Mouse (Mus musculus) ovary, adult 10 weeks (tissue): ENCODE results near the gene Pnpla5. TPM values are rescaled to one million over a fixed set of nuclear protein-coding genes. Genes with fewer than 3 reads are reported as not detected.

Experiments used
- polyA plus RNA-seq: library from polyadenylated mRNA; stranded (reverse); fragments of 350-450 nt; fragmentation: Illumina TruSeq; extraction: RNeasy Lipid Tissue Mini Kit (QIAGEN cat#74804); gene quantifications from one replicate; pipeline ENCODE4 v1.2.3, GENCODE M21; 2014

Gene Pnpla5
- not detected for polyA plus RNA-seq

GRCm38 (mm10) chr15:84123075-84123474, at the start of gene Pnpla5:
TSS of gene Pnpla5 (minus strand) at chr15:84123175.

GRCm38 (mm10) chr15:84167600-84167999, 44.6 kb upstream of the Pnpla5 start, which contains the start of gene Pnpla3:
TSS of gene Pnpla3 (plus strand) at chr15:84167837.

GRCm38 (mm10) chr15:84105105-84105923, 17.7 kb downstream of the Pnpla5 start, which contains the start of gene Sult4a1:
TSS of gene Sult4a1 (minus strand) at chr15:84105754.

GRCm38 (mm10) chr15:84065140-84065539, 57.8 kb downstream of the Pnpla5 start, which contains the start of gene Efcab6:
TSS of gene Efcab6 (minus strand) at chr15:84065379.

Other genes starting within 250 kb of the Pnpla5 start
- gene Efcab6, start 57.8 kb downstream of the Pnpla5 start, polyA plus RNA-seq: 0.46 TPM
- 0.37 TPM for gene Sult4a1, start 17.4 kb downstream of the Pnpla5 start, polyA plus RNA-seq
- not detected for gene Pnpla3, start 44.7 kb upstream of the Pnpla5 start, polyA plus RNA-seq
- gene Samm50, start 69.1 kb upstream of the Pnpla5 start, polyA plus RNA-seq: 37.1 TPM
- 2.3 TPM for gene Parvb, start 108.9 kb upstream of the Pnpla5 start, polyA plus RNA-seq
- not detected for gene Parvg, start 200.9 kb upstream of the Pnpla5 start, polyA plus RNA-seq